Mouse (Mus musculus): Measurements from ENCODE around the gene Rtkn. TPM values are rescaled to one million over a fixed set of nuclear protein-coding genes. Genes with fewer than 3 reads are reported as not detected.

Rtkn gene
- polyA plus RNA-seq, 1 experiment: 97.2 TPM

- no peaks in the 10 kb centered on the region for H3K4me1 ChIP-seq (ENCODE audit: control insufficient read depth, insufficient read depth, low read length)
- peak overlapping the region; percentile 51; the same call in 1 of the 2 replicates for H3K27ac ChIP-seq (ENCODE audit: insufficient read depth, low read length)
- DNase-seq: peak in 1 of 2 experiments; percentile 58
- 4% methylated on average over 12 of the region's 12 CpGs for WGBS
- peak overlapping the region; percentile 41 for H3K4me3 ChIP-seq (replicated peaks; ENCODE audit: insufficient read depth, low read depth, low read length)
- no peaks in the 10 kb centered on the region; the same call in 1 of the 2 replicates for H3K27me3 ChIP-seq (ENCODE audit: control insufficient read depth, insufficient read depth, low read length)
- TF ChIP-seq POLR2A (IDR thresholded peaks at IDR 0.05; ENCODE audit: borderline replicate concordance, insufficient read depth, low read length) (no peak), CTCF (IDR thresholded peaks at IDR 0.05; ENCODE audit: borderline replicate concordance, insufficient read depth, low read depth, low read length) (no peak)
These were observed 2.3 kb downstream of the Rtkn start for GRCm38 (mm10) chr6:83137576-83137950.

- TF ChIP-seq POLR2A (IDR thresholded peaks at IDR 0.05; ENCODE audit: borderline replicate concordance, insufficient read depth, low read length): no peak
- TF ChIP-seq CTCF (IDR thresholded peaks at IDR 0.05; ENCODE audit: borderline replicate concordance, insufficient read depth, low read depth, low read length): no peak
- 7% methylated on average over 11 of the region's 11 CpGs for whole genome bisulfite sequencing
- no peaks in the 10 kb centered on the region for H3K4me1 ChIP-seq (ENCODE audit: control insufficient read depth, insufficient read depth, low read length)
These were observed 2.8 kb downstream of the Rtkn start for GRCm38 (mm10) chr6:83138056-83138455.

GRCm38 (mm10) chr6:83140044-83140443, 4.8 kb downstream of the Rtkn start:
- TF ChIP-seq CTCF (IDR thresholded peaks at IDR 0.05; ENCODE audit: borderline replicate concordance, insufficient read depth, low read depth, low read length): no peak
- Histone ChIP-seq H3K4me1 (ENCODE audit: control insufficient read depth, insufficient read depth, low read length) (no peaks in the 10 kb centered on the region), H3K4me3 (replicated peaks; ENCODE audit: insufficient read depth, low read depth, low read length) (no peak overlapping the region), H3K27ac (ENCODE audit: insufficient read depth, low read length) (no peak overlapping the region), H3K27me3 (ENCODE audit: control insufficient read depth, insufficient read depth, low read length) (no peaks in the 10 kb centered on the region; the same call in 1 of the 2 replicates)
- no peak for DNase-seq
- 31% methylated on average over 8 of the region's 8 CpGs for WGBS

More at GRCm38 (mm10) chr6:83138056-83138455, 2.8 kb downstream of the Rtkn start:
- no peaks in the 10 kb centered on the region; the same call in 1 of the 2 replicates for H3K27me3 ChIP-seq (ENCODE audit: control insufficient read depth, insufficient read depth, low read length)
- DNase-seq: no peak
- H3K4me3 ChIP-seq (replicated peaks; ENCODE audit: insufficient read depth, low read depth, low read length): peak overlapping the region; percentile 20
- H3K27ac ChIP-seq (ENCODE audit: insufficient read depth, low read length): peak overlapping the region; percentile 72; the same call in 1 of the 2 replicates

- no peak for DNase-seq
- no peak overlapping the region for H3K4me3 ChIP-seq (replicated peaks; ENCODE audit: insufficient read depth, low read depth, low read length)
- 38% methylated on average over 4 of the region's 4 CpGs for WGBS
- no peak overlapping the region for H3K27ac ChIP-seq (ENCODE audit: insufficient read depth, low read length)
- no peaks in the 10 kb centered on the region for H3K4me1 ChIP-seq (ENCODE audit: control insufficient read depth, insufficient read depth, low read length)
- no peaks in the 10 kb centered on the region; the same call in 1 of the 2 replicates for H3K27me3 ChIP-seq (ENCODE audit: control insufficient read depth, insufficient read depth, low read length)
- no peak for TF ChIP-seq CTCF (IDR thresholded peaks at IDR 0.05; ENCODE audit: borderline replicate concordance, insufficient read depth, low read depth, low read length)
- no peak for TF ChIP-seq POLR2A (IDR thresholded peaks at IDR 0.05; ENCODE audit: borderline replicate concordance, insufficient read depth, low read length)
These were observed 6.4 kb downstream of the Rtkn start for GRCm38 (mm10) chr6:83141636-83142035.

- 6% methylated on average over 41 of the region's 41 CpGs for WGBS
- H3K27ac ChIP-seq (ENCODE audit: insufficient read depth, low read length): no peak overlapping the region
- peak overlapping the region; percentile 28 for H3K4me3 ChIP-seq (replicated peaks; ENCODE audit: insufficient read depth, low read depth, low read length)
- no peak for TF ChIP-seq CTCF (IDR thresholded peaks at IDR 0.05; ENCODE audit: borderline replicate concordance, insufficient read depth, low read depth, low read length)
- TF ChIP-seq POLR2A (IDR thresholded peaks at IDR 0.05; ENCODE audit: borderline replicate concordance, insufficient read depth, low read length): no peak
- DNase-seq: peak in 1 of 2 experiments; percentile 48
- H3K4me1 ChIP-seq (ENCODE audit: control insufficient read depth, insufficient read depth, low read length): no peaks in the 10 kb centered on the region
- no peaks in the 10 kb centered on the region for H3K27me3 ChIP-seq (ENCODE audit: control insufficient read depth, insufficient read depth, low read length)
These were observed 7.0 kb downstream of the Rtkn start for GRCm38 (mm10) chr6:83142211-83142731.

- 65% methylated on average over 11 of the region's 11 CpGs for WGBS
- no peaks in the 10 kb centered on the region for H3K27me3 ChIP-seq (ENCODE audit: control insufficient read depth, insufficient read depth, low read length)
- no peak overlapping the region for H3K4me3 ChIP-seq (replicated peaks; ENCODE audit: insufficient read depth, low read depth, low read length)
- no peaks in the 10 kb centered on the region for H3K4me1 ChIP-seq (ENCODE audit: control insufficient read depth, insufficient read depth, low read length)
- no peak overlapping the region for H3K27ac ChIP-seq (ENCODE audit: insufficient read depth, low read length)
- DNase-seq: no peak
- TF ChIP-seq POLR2A (IDR thresholded peaks at IDR 0.05; ENCODE audit: borderline replicate concordance, insufficient read depth, low read length) (no peak), CTCF (IDR thresholded peaks at IDR 0.05; ENCODE audit: borderline replicate concordance, insufficient read depth, low read depth, low read length) (no peak)
These were observed 7.6 kb downstream of the Rtkn start for GRCm38 (mm10) chr6:83142886-83143285.

- H3K27me3 ChIP-seq (ENCODE audit: control insufficient read depth, insufficient read depth, low read length): no peaks in the 10 kb centered on the region
- no peak for DNase-seq
- H3K4me1 ChIP-seq (ENCODE audit: control insufficient read depth, insufficient read depth, low read length): no peaks in the 10 kb centered on the region
- H3K4me3 ChIP-seq (replicated peaks; ENCODE audit: insufficient read depth, low read depth, low read length): no peak overlapping the region
- 71% methylated on average over 2 of the region's 2 CpGs for WGBS
- TF ChIP-seq CTCF (IDR thresholded peaks at IDR 0.05; ENCODE audit: borderline replicate concordance, insufficient read depth, low read depth, low read length) (no peak), POLR2A (IDR thresholded peaks at IDR 0.05; ENCODE audit: borderline replicate concordance, insufficient read depth, low read length) (no peak)
- no peak overlapping the region for H3K27ac ChIP-seq (ENCODE audit: insufficient read depth, low read length)
These were observed 9.9 kb downstream of the Rtkn start for GRCm38 (mm10) chr6:83145209-83145608.

- TF ChIP-seq CTCF (IDR thresholded peaks at IDR 0.05; ENCODE audit: borderline replicate concordance, insufficient read depth, low read depth, low read length) (no peak), POLR2A (IDR thresholded peaks at IDR 0.05; ENCODE audit: borderline replicate concordance, insufficient read depth, low read length) (no peak)
- Histone ChIP-seq H3K4me3 (replicated peaks; ENCODE audit: insufficient read depth, low read depth, low read length) (no peak overlapping the region), H3K4me1 (ENCODE audit: control insufficient read depth, insufficient read depth, low read length) (no peaks in the 10 kb centered on the region), H3K27ac (ENCODE audit: insufficient read depth, low read length) (no peak overlapping the region), H3K27me3 (ENCODE audit: control insufficient read depth, insufficient read depth, low read length) (no peaks in the 10 kb centered on the region)
- no peak for DNase-seq
- 74% methylated on average over 9 of the region's 9 CpGs for WGBS
These were observed 10.5 kb downstream of the Rtkn start for GRCm38 (mm10) chr6:83145805-83146204.

All from cerebellum, adult 2 months (tissue).